ENCODE assay signal across 9 mouse cellular contexts in genomic region chr11:29777964-29778363, GRCm38 (mm10). TPM values are rescaled to one million over a fixed set of nuclear protein-coding genes. Genes with fewer than 3 reads are reported as not detected.
DNase-seq lines count a peak whose midpoint lies in the region.
"Had no signal": no experiment of that assay in that cellular context is flagged by ENCODE, and none has a peak within 500 bp of the region (broad histone marks: within the 10 kb centered on the region; RNA-seq: fewer than 3 reads in every experiment).

No protein-coding gene starts in this region.

- intact Hi-C loops in left cerebral cortex, postnatal 4 days (cut with DNase I): no loop called here
- intact Hi-C loops in heart, postnatal 25 days (cut with DNase I): no loop called here

- DNase-seq in left cerebral cortex, adult 11 months (ENCODE audit: low spot score): peak; percentile 72
- no peak for DNase-seq in left cerebral cortex, postnatal 4 days
- peak; percentile 74 to 91 for DNase-seq in frontal cortex, postnatal 36 days (ENCODE audit: low spot score in 2 of 2)
- DNase-seq in heart, postnatal 25 days (ENCODE audit: low spot score): peak; percentile 26
- peak; percentile 67 for DNase-seq in right cerebral cortex, postnatal 25 days
- DNase-seq in urinary bladder, postnatal 4 days (ENCODE audit: low spot score in 2 of 2): no peak
- DNase-seq in thymus, postnatal 25 days: no peak
- no peak for DNase-seq in adrenal gland, postnatal 4 days (ENCODE audit: low spot score in 2 of 2)
- DNase-seq: lung, embryonic 14.5 days had no signal

RNA-seq across cellular contexts. Expression of gene 4931440F15Rik, which starts 47.5 kb away (rescaled TPM):
- total RNA-seq in left cerebral cortex, postnatal 4 days (2021): 1 to 10 TPM; 2.5 to 2.7 TPM
- total RNA-seq in heart, postnatal 25 days (2021): 1 to 10 TPM; 1.8 to 2.3 TPM
- under 1 TPM; 0.48 to 0.85 TPM for total RNA-seq in adrenal gland, postnatal 4 days (2021)

Comparison
In these comparisons a context has a peak if more than half of its experiments do, and no peak if none do; other contexts are left out.
1. DNase-seq: peak in left cerebral cortex, adult 11 months (single experiment), frontal cortex, postnatal 36 days (2 of 2), heart, postnatal 25 days (single experiment) and right cerebral cortex, postnatal 25 days (single experiment); none in left cerebral cortex, postnatal 4 days (single experiment), urinary bladder, postnatal 4 days (0 of 2), thymus, postnatal 25 days (single experiment) and adrenal gland, postnatal 4 days (0 of 2).